Mouse (Mus musculus) spleen, adult 2 months (tissue): ENCODE measurements around the gene Tasp1. TPM values are rescaled to one million over a fixed set of nuclear protein-coding genes. Genes with fewer than 3 reads are reported as not detected.
A peak's percentile ranks its signal among the peaks of the same experiment; 100 is the strongest.
"Not testable (repeated sequence)": the region's sequence is repeated elsewhere in the genome, so short reads cannot be mapped to it uniquely, and the experiment has no call there.

Experiments
- DNase-seq, 2 experiments: peaks; one replicate each; pipeline versions ENCODE4 v3.0.0 to v3.0.0-alpha.2; 2012 to 2021; ENCODE audit warnings: low spot score in 2 of 2, low read depth in 1 of 2
- H3K27ac ChIP-seq: fragments of 200-500 bp; 2 replicates; pipeline ENCODE4 v1.5.1; 2012; ENCODE audit warnings: low read length, inconsistent platforms; ENCODE audit not compliant: insufficient read depth
- H3K27me3 ChIP-seq: fragments of 200-500 bp; 2 replicates; pipeline ENCODE4 v1.6.1; 2012; ENCODE audit warnings: mild to moderate bottlenecking, moderate library complexity, low read length, inconsistent platforms; ENCODE audit not compliant: control insufficient read depth, insufficient read depth
- H3K36me3 ChIP-seq: fragments of 200-500 bp; 2 replicates; pipeline ENCODE4 v1.6.1; 2012; ENCODE audit warnings: mild to moderate bottlenecking, low read length, inconsistent platforms; ENCODE audit not compliant: control insufficient read depth, insufficient read depth
- H3K4me1 ChIP-seq: fragments of 200-500 bp; 2 replicates; pipeline ENCODE4 v1.6.1; 2011; ENCODE audit warnings: inconsistent platforms; ENCODE audit not compliant: control insufficient read depth, insufficient read depth, insufficient read length
- H3K4me3 ChIP-seq: fragments of 200-500 bp; 2 replicates; pipeline ENCODE4 v1.5.1; 2011; ENCODE audit warnings: mild to moderate bottlenecking, inconsistent platforms; ENCODE audit not compliant: insufficient read depth, insufficient read length; ENCODE audit errors: extremely low read depth
- CTCF ChIP-seq: fragments of 200-500 bp; IDR thresholded peaks from 2 replicates; pipeline ENCODE4 v1.5.1; 2011; ENCODE audit warnings: mild to moderate bottlenecking, inconsistent platforms; ENCODE audit not compliant: insufficient read depth, insufficient read length, insufficient replicate concordance; ENCODE audit errors: extremely low read depth
- POLR2A ChIP-seq: fragments of 200-500 bp; IDR thresholded peaks from 2 replicates; pipeline ENCODE4 v1.6.1; 2011; ENCODE audit warnings: low read depth, low read length, inconsistent platforms
- WGBS: fragments of 180-500 bp; shearing (Covaris S2); methylation state at CpG from one replicate; pipeline ENCODE4 v1.1.7; 2018; 5-methylcytosine and 5-hydroxymethylcytosine counted together
- polyA plus RNA-seq: library from polyadenylated mRNA; depleted of rRNA; stranded (reverse); fragments of >200 nt; gene quantifications from 2 replicates; pipeline ENCODE4 v1.2.3, GENCODE M21; 2012

Tasp1 gene
- polyA plus RNA-seq, 1 experiment = 2.1 TPM

DNA sequence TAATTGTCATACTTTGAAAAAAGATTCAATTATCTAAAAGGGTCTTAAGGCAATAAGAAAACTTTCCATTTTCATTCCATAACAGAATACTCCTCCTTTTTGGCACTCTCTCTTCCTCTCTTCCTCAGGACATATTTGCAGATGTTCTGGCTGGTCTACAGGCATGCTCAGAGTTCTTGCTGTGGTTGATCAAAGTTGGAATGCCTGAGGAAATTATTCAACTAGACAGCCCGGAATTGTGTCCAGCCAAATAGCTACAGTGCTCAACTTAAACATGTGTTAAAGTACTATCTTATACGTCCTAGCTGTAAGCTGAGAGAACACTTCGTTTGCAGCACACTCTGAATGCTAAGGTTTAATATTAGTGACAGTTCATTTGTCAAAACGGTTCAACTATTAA lies 41.7 kb downstream of the Tasp1 start:
- Histone ChIP-seq H3K4me1 (no peaks in the 10 kb centered on the region; the same call in 1 of the 2 replicates), H3K27ac (no peak overlapping the region), H3K36me3 (peaks cover 4% of the 10 kb centered on the region), H3K27me3 (no peaks in the 10 kb centered on the region), H3K4me3 (no peak overlapping the region)
- TF ChIP-seq CTCF (no peak), POLR2A (no peak)
- no peak for DNase-seq
- 90% methylated on average over 4 of the region's 4 CpGs for WGBS

DNA sequence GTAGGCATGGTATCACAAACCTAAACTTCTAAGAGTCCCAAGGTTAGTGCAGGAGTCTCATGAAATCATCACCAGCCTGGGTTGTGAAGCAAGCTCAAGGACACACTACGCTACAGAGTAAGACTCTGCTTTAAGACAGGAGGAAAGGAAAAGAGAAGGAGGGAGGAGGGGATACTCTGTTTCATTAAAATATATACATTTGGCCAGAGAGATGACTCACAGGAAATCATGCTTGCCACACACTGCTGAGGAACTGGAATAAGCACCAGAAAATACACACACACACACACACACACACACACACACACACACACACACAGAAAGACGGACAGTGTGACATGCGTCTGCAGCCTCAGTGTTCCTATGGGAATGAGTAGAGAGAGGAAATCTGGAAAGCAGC lies 59.2 kb downstream of the Tasp1 start:
- 89% methylated on average over 3 of the region's 3 CpGs for WGBS
- TF ChIP-seq POLR2A = no peak
- TF ChIP-seq CTCF = no peak
- no peaks in the 10 kb centered on the region for H3K4me1 ChIP-seq
- H3K36me3 ChIP-seq = peaks cover 2% of the 10 kb centered on the region; the same call in 1 of the 2 replicates
- no peaks in the 10 kb centered on the region for H3K27me3 ChIP-seq
- H3K4me3 ChIP-seq = no peak overlapping the region
- H3K27ac ChIP-seq = no peak overlapping the region
- no peak for DNase-seq

DNA sequence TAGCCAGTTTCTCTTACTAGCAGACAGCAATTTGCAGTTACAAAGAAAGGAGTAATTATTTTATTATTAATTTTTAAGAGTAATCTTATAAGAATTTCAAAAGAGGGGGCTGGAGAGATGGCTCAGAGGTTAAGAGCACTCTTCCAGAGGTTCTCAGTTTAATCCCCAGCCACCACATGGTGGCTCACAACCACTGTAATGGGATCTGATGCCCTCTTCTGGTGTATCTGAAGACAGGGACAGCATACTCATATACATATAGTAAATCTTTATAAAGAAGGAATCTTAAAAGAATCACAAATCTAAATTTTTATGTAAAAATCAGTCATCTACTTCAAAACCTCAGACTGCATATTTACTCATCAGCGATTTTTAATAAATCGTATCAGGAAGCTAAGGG lies 68.4 kb downstream of the Tasp1 start:
- 96% methylated on average over 2 of the region's 2 CpGs for WGBS
- Histone ChIP-seq H3K36me3 (no peaks in the 10 kb centered on the region), H3K27me3 (no peaks in the 10 kb centered on the region), H3K27ac (no peak overlapping the region), H3K4me1 (no peaks in the 10 kb centered on the region), H3K4me3 (no peak overlapping the region)
- TF ChIP-seq CTCF (no peak), POLR2A (no peak)
- DNase-seq = no peak

DNA sequence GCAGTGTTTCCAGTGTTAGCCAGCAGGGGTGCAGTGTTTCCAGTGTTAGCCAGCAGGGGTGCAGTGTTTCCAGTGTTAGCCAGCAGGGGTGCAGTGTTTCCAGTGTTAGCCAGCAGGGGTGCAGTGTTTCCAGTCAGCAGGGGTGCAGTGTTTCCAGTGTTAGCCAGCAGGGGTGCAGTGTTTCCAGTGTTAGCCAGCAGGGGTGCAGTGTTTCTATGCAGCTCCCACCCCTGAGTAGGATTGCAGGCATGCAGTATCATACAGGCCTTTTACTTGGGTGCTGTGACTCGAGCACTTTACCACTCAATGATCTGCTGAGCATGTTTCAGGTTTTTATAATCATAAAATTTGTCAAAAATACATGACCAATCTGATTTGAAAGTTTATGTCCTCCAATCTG lies 76.7 kb downstream of the Tasp1 start:
- H3K27ac ChIP-seq, DNase-seq, H3K36me3 ChIP-seq, H3K27me3 ChIP-seq, H3K4me3 ChIP-seq, H3K4me1 ChIP-seq: not testable (repeated sequence)
- WGBS = 97% methylated on average over 1 of the region's 1 CpGs

DNA sequence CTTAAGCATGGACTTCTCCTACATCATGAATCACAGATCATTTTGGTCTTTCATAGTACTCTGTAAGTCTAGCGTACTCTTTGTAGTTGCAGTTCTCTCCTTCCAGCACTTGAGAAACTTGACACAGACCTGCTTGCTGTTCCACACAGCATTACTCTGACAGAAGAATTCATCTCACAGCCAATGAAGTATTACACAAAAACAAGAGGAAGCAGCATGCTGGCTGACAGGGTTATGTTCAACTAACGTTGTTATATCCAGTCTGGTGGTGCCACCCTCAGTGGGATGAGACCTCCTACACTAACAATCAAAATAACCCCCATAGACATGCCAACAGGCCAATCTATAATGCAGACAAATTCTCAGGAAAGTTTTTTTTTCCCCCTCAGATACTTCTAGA lies 99.2 kb downstream of the Tasp1 start:
- no peak for TF ChIP-seq CTCF
- no peak for TF ChIP-seq POLR2A
- Histone ChIP-seq H3K36me3 (no peaks in the 10 kb centered on the region), H3K27me3 (no peaks in the 10 kb centered on the region), H3K4me1 (no peaks in the 10 kb centered on the region), H3K4me3 (no peak overlapping the region), H3K27ac (no peak overlapping the region)
- no peak for DNase-seq
- whole genome bisulfite sequencing = 83% methylated on average over 2 of the region's 2 CpGs

DNA sequence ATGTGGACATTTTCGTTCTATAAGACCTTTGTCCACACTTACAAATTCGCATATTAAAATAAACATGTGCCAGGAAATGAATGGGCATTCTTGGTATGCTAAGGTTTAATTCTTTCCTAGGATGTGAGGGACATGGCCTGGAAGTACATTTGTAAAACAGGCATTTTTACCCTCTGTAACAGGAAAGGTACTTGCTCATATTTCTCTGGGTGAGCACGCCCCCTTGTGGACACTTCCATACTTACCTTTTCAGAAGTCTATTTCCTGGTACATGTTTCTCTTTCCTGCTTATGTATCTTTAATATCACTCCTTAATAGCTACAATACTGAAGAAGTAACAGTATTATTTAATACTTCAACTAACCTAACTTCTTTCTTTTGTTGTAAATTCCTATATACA lies 100.3 kb downstream of the Tasp1 start:
- Histone ChIP-seq H3K27me3 (no peaks in the 10 kb centered on the region), H3K36me3 (no peaks in the 10 kb centered on the region), H3K4me3 (no peak overlapping the region), H3K27ac (no peak overlapping the region), H3K4me1 (no peaks in the 10 kb centered on the region)
- peak; percentile 15 to 17 for DNase-seq
- TF ChIP-seq POLR2A (no peak), CTCF (no peak)
- 64% methylated on average over 3 of the region's 3 CpGs for WGBS

DNA sequence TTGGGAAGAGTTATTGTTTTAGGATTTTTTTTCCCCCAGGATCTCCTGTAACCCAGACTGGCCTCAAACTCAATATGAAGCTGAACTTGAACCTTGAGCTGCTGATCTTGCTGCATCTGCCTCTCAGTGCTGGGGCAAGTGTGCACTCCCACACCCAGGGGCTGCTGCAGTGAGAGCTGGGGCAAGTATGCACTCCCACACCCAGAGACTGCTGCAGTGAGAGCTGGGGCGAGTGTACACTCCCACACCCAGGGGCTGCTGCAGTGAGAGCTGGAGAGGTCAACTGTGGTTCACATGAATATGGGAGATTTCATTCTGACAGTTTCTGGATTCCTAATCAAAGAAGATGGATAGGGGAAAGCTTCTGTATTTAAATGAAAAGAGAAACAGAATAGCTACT lies 117.8 kb downstream of the Tasp1 start:
- Histone ChIP-seq H3K36me3 (0 out of 2 replicates have a peak, but pooled peaks cover 3% of the 10 kb centered on the region), H3K4me3 (no peak overlapping the region), H3K27me3 (no peaks in the 10 kb centered on the region), H3K27ac (no peak overlapping the region), H3K4me1 (no peaks in the 10 kb centered on the region)
- TF ChIP-seq POLR2A (no peak), CTCF (no peak)
- WGBS = 91% methylated on average over 1 of the region's 1 CpGs
- no peak for DNase-seq
